Mouse (Mus musculus) midbrain, embryonic 15.5 days (tissue): ENCODE measurements around the gene Ngfr. TPM values are rescaled to one million over a fixed set of nuclear protein-coding genes. Genes with fewer than 3 reads are reported as not detected.
A peak's percentile ranks its signal among the peaks of the same experiment; 100 is the strongest.

Experiments used
- ATAC-seq: fragments of 200-750 bp; cut with Nextera tagmentation; replicated peaks from 2 replicates; pipeline ENCODE4 v1.8.0; 2017; ENCODE audit warnings: moderate TSS enrichment
- H3K27ac ChIP-seq: fragments of 300-500 bp; sonication (generic); 2 replicates; pipeline ENCODE4 v1.5.1; 2015; ENCODE audit warnings: mild to moderate bottlenecking, inconsistent platforms
- H3K27me3 ChIP-seq: fragments of 300-500 bp; sonication (generic); replicated peaks from 2 replicates; pipeline ENCODE4 v1.6.1; 2015; ENCODE audit warnings: inconsistent platforms
- H3K36me3 ChIP-seq: fragments of 300-500 bp; sonication (generic); replicated peaks from 2 replicates; pipeline ENCODE4 v1.6.1; 2015; ENCODE audit warnings: inconsistent platforms
- H3K4me1 ChIP-seq: fragments of 300-500 bp; sonication (generic); 2 replicates; pipeline ENCODE4 v1.6.1; 2015; ENCODE audit warnings: inconsistent platforms
- H3K4me2 ChIP-seq: fragments of 300-500 bp; sonication (generic); 2 replicates; pipeline ENCODE4 v1.6.1; 2015; ENCODE audit warnings: inconsistent platforms, mild to moderate bottlenecking, moderate library complexity
- H3K4me3 ChIP-seq: fragments of 300-500 bp; sonication (generic); 2 replicates; pipeline ENCODE4 v1.5.1; 2015; ENCODE audit warnings: mild to moderate bottlenecking, inconsistent platforms
- H3K9ac ChIP-seq: fragments of 300-500 bp; sonication (generic); 2 replicates; pipeline ENCODE4 v1.6.1; 2015; ENCODE audit warnings: mild to moderate bottlenecking, inconsistent platforms
- H3K9me3 ChIP-seq: fragments of 300-500 bp; sonication (generic); 2 replicates; pipeline ENCODE4 v1.6.1; 2016; ENCODE audit warnings: inconsistent platforms
- WGBS: fragments of 180-500 bp; shearing (Covaris S2); methylation state at CpG from one replicate; pipeline ENCODE4 v1.1.7; 2015; ENCODE audit warnings: mixed read lengths; 5-methylcytosine and 5-hydroxymethylcytosine counted together
- polyA plus RNA-seq: library from polyadenylated mRNA; unstranded; fragments of >200 nt; fragmentation: Nextera tagmentation; extraction: Ambion mirVana; gene quantifications from 2 replicates; pipeline ENCODE4 v1.2.1, GENCODE M21; 2015

Gene Ngfr
- polyA plus RNA-seq, 1 experiment from 2014 or later, result 14.0 TPM

DNA sequence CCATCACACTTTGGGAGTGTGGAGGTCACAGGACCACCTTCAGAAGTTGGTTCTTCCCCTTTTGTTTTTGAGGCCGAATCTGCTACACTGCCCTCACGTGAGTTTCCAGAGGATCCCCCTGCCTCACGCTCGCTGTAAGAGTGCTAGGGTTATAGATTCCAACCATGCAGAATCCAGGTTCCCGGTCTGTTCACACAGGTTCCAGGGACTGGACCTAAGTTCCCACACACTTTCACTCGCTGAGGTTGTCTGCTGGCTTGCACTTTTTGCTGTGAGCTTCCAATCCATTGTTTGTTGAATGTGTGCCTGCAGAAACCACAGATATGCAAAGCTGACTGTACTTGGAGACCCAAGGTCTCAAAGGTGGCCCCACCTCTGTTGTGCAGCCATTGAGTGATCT, 30.5 kb downstream of the Ngfr start:
- Histone ChIP-seq H3K4me3 (no peak overlapping the region), H3K9me3 (no peaks in the 10 kb centered on the region), H3K4me1 (0 out of 2 replicates have a peak, but pooled peaks cover 3% of the 10 kb centered on the region), H3K27me3 (no peaks in the 10 kb centered on the region), H3K4me2 (no peak overlapping the region), H3K27ac (no peak overlapping the region), H3K36me3 (no peaks in the 10 kb centered on the region), H3K9ac (no peak overlapping the region)
- no peak for ATAC-seq
- 77% methylated on average over 6 of the region's 6 CpGs for WGBS

- no peaks in the 10 kb centered on the region for H3K36me3 ChIP-seq
- no peak overlapping the region for H3K4me2 ChIP-seq
- ATAC-seq, result no peak
- no peak overlapping the region for H3K27ac ChIP-seq
- 64% methylated on average over 8 of the region's 8 CpGs for WGBS
- H3K4me3 ChIP-seq, result no peak overlapping the region
- no peaks in the 10 kb centered on the region for H3K9me3 ChIP-seq
- no peak overlapping the region for H3K9ac ChIP-seq
- no peaks in the 10 kb centered on the region for H3K27me3 ChIP-seq
- H3K4me1 ChIP-seq, result 0 out of 2 replicates have a peak, but pooled peaks cover 3% of the 10 kb centered on the region
Measured at GRCm38 (mm10) chr11:95555279-95555678, 32.3 kb downstream of the Ngfr start.

DNA sequence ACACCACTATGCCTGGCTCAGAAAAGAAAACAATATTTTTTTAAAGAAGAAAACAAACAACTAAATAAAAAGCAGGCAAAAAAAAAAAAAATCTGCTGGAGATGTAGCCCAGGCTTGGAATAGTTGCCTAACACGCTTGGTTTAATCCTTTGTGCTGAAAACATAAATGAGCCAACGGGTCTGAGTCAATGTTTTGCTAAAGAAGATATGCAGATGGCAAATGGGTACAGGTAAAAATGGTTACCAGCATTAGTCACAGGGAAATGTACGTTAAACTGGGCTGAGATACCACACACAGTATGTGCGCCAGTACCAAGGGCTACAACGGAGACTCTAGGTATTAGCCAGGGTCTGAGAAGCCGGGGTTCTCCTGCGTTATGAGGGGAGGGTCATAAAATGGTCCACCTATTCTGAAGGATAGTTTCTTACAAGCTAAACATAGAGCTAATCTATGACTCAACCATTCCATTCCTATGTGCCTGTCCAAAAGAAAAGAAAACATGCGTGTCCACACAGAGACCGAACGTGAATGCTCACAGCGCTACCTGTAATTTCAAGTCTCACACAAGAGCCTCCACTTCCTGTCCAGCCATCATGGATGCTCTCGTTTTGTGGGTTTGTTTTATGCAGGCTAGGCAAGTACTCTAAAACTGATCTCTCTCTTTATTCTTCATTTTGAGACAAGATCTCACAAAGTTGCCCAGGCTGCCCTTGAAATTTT, 37.1 kb downstream of the Ngfr start:
- no peak overlapping the region for H3K9ac ChIP-seq
- no peaks in the 10 kb centered on the region for H3K36me3 ChIP-seq
- H3K9me3 ChIP-seq, result no peaks in the 10 kb centered on the region
- WGBS, result 85% methylated on average over 12 of the region's 12 CpGs
- H3K4me3 ChIP-seq, result no peak overlapping the region
- no peak overlapping the region for H3K27ac ChIP-seq
- ATAC-seq, result no peak
- H3K4me1 ChIP-seq, result no peaks in the 10 kb centered on the region
- no peaks in the 10 kb centered on the region for H3K27me3 ChIP-seq
- H3K4me2 ChIP-seq, result no peak overlapping the region

GRCm38 (mm10) chr11:95546021-95546782, 41.3 kb downstream of the Ngfr start:
- no peaks in the 10 kb centered on the region for H3K36me3 ChIP-seq
- no peak overlapping the region for H3K4me3 ChIP-seq
- H3K4me1 ChIP-seq, result no peaks in the 10 kb centered on the region
- 70% methylated on average over 10 of the region's 10 CpGs for WGBS
- no peaks in the 10 kb centered on the region for H3K9me3 ChIP-seq
- H3K27ac ChIP-seq, result no peak overlapping the region
- no peak overlapping the region for H3K4me2 ChIP-seq
- H3K9ac ChIP-seq, result no peak overlapping the region
- no peak for ATAC-seq
- H3K27me3 ChIP-seq, result 0 out of 2 replicates have a peak, but pooled peaks cover 2% of the 10 kb centered on the region

- Histone ChIP-seq H3K27me3 (0 out of 2 replicates have a peak, but pooled peaks cover 2% of the 10 kb centered on the region), H3K36me3 (no peaks in the 10 kb centered on the region)
Measured at GRCm38 (mm10) chr11:95544546-95545327, 42.8 kb downstream of the Ngfr start.

GRCm38 (mm10) chr11:95540637-95541385, 46.7 kb downstream of the Ngfr start:
- Histone ChIP-seq H3K27me3 (0 out of 2 replicates have a peak, but pooled peaks cover 2% of the 10 kb centered on the region), H3K9me3 (no peaks in the 10 kb centered on the region), H3K4me1 (no peaks in the 10 kb centered on the region), H3K9ac (no peak overlapping the region), H3K27ac (no peak overlapping the region), H3K4me2 (no peak overlapping the region; the same call in 1 of the 2 replicates), H3K36me3 (no peaks in the 10 kb centered on the region), H3K4me3 (no peak overlapping the region)
- no peak for ATAC-seq
- 36% methylated on average over 18 of the region's 18 CpGs for WGBS

More at GRCm38 (mm10) chr11:95544546-95545327, 42.8 kb downstream of the Ngfr start:
- no peak overlapping the region for H3K4me3 ChIP-seq
- H3K9ac ChIP-seq, result no peak overlapping the region
- WGBS, result 85% methylated on average over 8 of the region's 8 CpGs
- no peak overlapping the region for H3K27ac ChIP-seq
- ATAC-seq, result no peak
- H3K4me2 ChIP-seq, result no peak overlapping the region
- H3K4me1 ChIP-seq, result no peaks in the 10 kb centered on the region
- no peaks in the 10 kb centered on the region for H3K9me3 ChIP-seq

DNA sequence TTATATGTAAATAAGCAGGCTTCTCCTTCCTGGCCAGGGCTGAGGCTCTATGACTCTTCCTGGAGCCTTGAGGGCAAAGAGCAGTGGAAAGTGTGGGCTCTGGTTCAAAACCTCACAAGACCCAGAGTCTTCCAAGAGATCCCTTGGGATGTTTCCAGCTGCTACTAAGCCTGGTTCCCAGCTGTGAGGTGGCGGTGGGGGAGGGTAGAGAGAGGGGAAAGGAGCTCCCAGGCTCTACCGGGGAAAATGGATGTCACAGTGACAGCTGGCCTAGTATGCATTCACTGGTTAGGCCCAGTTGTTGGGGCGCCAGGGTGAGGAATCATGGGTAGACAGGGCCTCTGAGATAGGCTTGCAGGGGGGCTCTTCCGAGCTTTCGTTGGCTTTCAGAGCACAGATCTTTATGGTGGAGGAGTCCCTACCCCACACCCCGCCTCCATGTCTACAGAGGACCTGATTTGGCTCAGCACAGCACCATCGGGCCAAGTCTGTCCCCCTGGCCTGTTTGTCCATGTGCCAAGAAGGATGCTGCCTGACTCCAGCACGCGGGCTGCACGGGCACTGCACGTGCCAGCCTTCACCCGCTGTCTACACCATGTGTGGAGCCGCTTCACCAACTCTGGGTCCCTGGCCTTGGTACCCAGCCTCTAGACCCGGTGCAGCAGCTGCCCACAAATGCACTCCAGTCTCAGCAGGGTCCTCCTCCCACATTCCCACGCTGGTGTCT, 49.0 kb downstream of the Ngfr start:
- Histone ChIP-seq H3K4me2 (no peak overlapping the region), H3K9me3 (no peaks in the 10 kb centered on the region), H3K4me1 (peaks cover 4% of the 10 kb centered on the region; the same call in 1 of the 2 replicates), H3K27me3 (0 out of 2 replicates have a peak, but pooled peaks cover 2% of the 10 kb centered on the region), H3K9ac (no peak overlapping the region), H3K36me3 (no peaks in the 10 kb centered on the region), H3K4me3 (no peak overlapping the region), H3K27ac (no peak overlapping the region)
- WGBS, result 73% methylated on average over 15 of the region's 15 CpGs
- ATAC-seq, result no peak

GRCm38 (mm10) chr11:95533484-95534160, 53.9 kb downstream of the Ngfr start:
- WGBS, result 23% methylated on average over 24 of the region's 24 CpGs
- no peak overlapping the region for H3K27ac ChIP-seq
- H3K36me3 ChIP-seq, result no peaks in the 10 kb centered on the region
- H3K4me3 ChIP-seq, result no peak overlapping the region
- H3K9ac ChIP-seq, result no peak overlapping the region
- peaks cover 4% of the 10 kb centered on the region; the same call in 1 of the 2 replicates for H3K4me1 ChIP-seq
- no peaks in the 10 kb centered on the region for H3K9me3 ChIP-seq
- peak overlapping the region; percentile 48 for H3K4me2 ChIP-seq
- ATAC-seq, result peak; percentile 75; the same call in 1 of the 2 replicates
- no peaks in the 10 kb centered on the region for H3K27me3 ChIP-seq

- no peak overlapping the region for H3K4me3 ChIP-seq
- no peak for ATAC-seq
- no peaks in the 10 kb centered on the region for H3K36me3 ChIP-seq
- H3K9ac ChIP-seq, result no peak overlapping the region
- H3K27me3 ChIP-seq, result no peaks in the 10 kb centered on the region
- H3K4me2 ChIP-seq, result no peak overlapping the region
- 75% methylated on average over 13 of the region's 13 CpGs for WGBS
- H3K9me3 ChIP-seq, result no peaks in the 10 kb centered on the region
- peaks cover 4% of the 10 kb centered on the region; the same call in 1 of the 2 replicates for H3K4me1 ChIP-seq
- H3K27ac ChIP-seq, result no peak overlapping the region
Measured at GRCm38 (mm10) chr11:95532353-95533072, 55.0 kb downstream of the Ngfr start.

- Histone ChIP-seq H3K4me1 (no peaks in the 10 kb centered on the region), H3K9me3 (no peaks in the 10 kb centered on the region), H3K4me2 (no peak overlapping the region), H3K27me3 (0 out of 2 replicates have a peak, but pooled peaks cover 4% of the 10 kb centered on the region), H3K27ac (no peak overlapping the region), H3K9ac (no peak overlapping the region), H3K4me3 (no peak overlapping the region), H3K36me3 (no peaks in the 10 kb centered on the region)
- 75% methylated on average over 3 of the region's 3 CpGs for WGBS
- ATAC-seq, result no peak
Measured at GRCm38 (mm10) chr11:95528231-95528630, 59.3 kb downstream of the Ngfr start.
